Comparison of ENCODE assay signal across 10 mouse cellular contexts in the genomic region with DNA sequence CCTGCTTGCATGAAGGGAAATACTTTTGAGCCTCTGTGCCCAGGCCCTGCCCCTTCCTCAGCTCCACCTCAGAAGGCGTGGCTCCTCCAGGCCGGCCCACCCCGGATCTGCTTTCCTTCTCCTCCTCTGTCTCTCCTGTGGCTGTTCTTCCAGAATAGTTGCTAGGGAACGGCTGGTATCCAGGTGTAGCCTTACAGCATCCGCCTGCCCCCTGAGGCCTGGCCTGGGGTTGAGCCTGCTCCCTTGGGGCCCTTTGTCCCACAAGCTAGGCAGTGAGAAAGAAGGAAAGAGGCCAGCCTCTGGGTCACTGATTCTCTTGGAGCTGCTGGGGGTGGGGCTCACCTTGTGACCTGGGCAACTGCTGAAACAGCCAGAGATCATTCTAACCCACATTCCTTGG. TPM values are rescaled to one million over a fixed set of nuclear protein-coding genes. Genes with fewer than 3 reads are reported as not detected.
DNase-seq lines count a peak whose midpoint lies in the region; ATAC-seq and TF ChIP-seq lines count a peak whose summit lies in the region.
"Had no signal": no experiment of that assay in that cellular context is flagged by ENCODE, and none has a peak within 500 bp of the region (broad histone marks: within the 10 kb centered on the region; RNA-seq: fewer than 3 reads in every experiment).

No protein-coding gene starts in this region.

- no peaks in the 10 kb centered on the region for H3K36me3 ChIP-seq in kidney, adult 2 months (ENCODE audit: control insufficient read depth, insufficient read depth, low read length)

- H3K27ac ChIP-seq in kidney, adult 2 months (ENCODE audit: insufficient read depth, low read depth, low read length), result no peak overlapping the region
- H3K27ac ChIP-seq in gastrocnemius, adult 2 months, result no peak overlapping the region
- H3K27ac ChIP-seq: hindbrain, embryonic 14.5 days had no signal

- WGBS in lung, adult 2 months, result 53% methylated on average over 5 of the region's 5 CpGs
- WGBS in kidney, adult 2 months, result 34% methylated on average over 5 of the region's 5 CpGs

- no peaks in the 10 kb centered on the region for H3K4me1 ChIP-seq in lung, adult 2 months (ENCODE audit: control insufficient read depth, insufficient read depth, low read length)
- H3K4me1 ChIP-seq in kidney, adult 2 months (ENCODE audit: control insufficient read depth, insufficient read depth, low read length), result peaks cover 8% of the 10 kb centered on the region

- peak; percentile 24 to 61 for DNase-seq in lung, adult 18-20 months
- no peak for DNase-seq in lung, adult 2 months
- DNase-seq in embryo, embryonic 10 days (ENCODE audit: low spot score), result peak; percentile 82
- DNase-seq in kidney, adult 2 months, result peak; percentile 94
- peak; percentile 50 for DNase-seq in retina, embryonic 14.5 days (ENCODE audit: low spot score)
- no peak for DNase-seq in right cerebral cortex, postnatal 10 days (ENCODE audit: low spot score in 2 of 2)
- DNase-seq in gastrocnemius, adult 2 months, result no peak
- DNase-seq: thymus, postnatal 14 days had no signal

- TF ChIP-seq CTCF in lung, adult 2 months (IDR thresholded peaks at IDR 0.05; ENCODE audit: insufficient read depth, low read length), result no peak
- TF ChIP-seq CTCF in kidney, adult 2 months (conservative IDR thresholded peaks at IDR 0.05; ENCODE audit: insufficient read depth, insufficient read length, low read depth, low read length), result no peak
- TF ChIP-seq CTCF in gastrocnemius, adult 2 months (IDR thresholded peaks at IDR 0.05), result no peak

- TF ChIP-seq POLR2A in lung, adult 2 months (IDR thresholded peaks at IDR 0.05; ENCODE audit: borderline replicate concordance, extremely low read depth, low read depth, low read length), result no peak
- TF ChIP-seq POLR2A in kidney, adult 2 months (IDR thresholded peaks at IDR 0.05; ENCODE audit: low read depth, low read length), result no peak

- no peak for ATAC-seq in megakaryocyte-erythroid progenitor cell, adult 5-6 weeks (replicated peaks; ENCODE audit: low FRiP score, low TSS enrichment, poor library complexity, severe bottlenecking)

- no peak overlapping the region for H3K4me3 ChIP-seq in lung, adult 2 months (replicated peaks; ENCODE audit: extremely low read depth, low read depth, low read length)
- H3K4me3 ChIP-seq in kidney, adult 2 months (ENCODE audit: insufficient read depth, low read depth, low read length), result no peak overlapping the region
- no peak overlapping the region for H3K4me3 ChIP-seq in gastrocnemius, adult 2 months

- intact Hi-C loops in gastrocnemius, adult 2 months (cut with DNase I), result no loop called here

- H3K27me3 ChIP-seq in kidney, adult 2 months (replicated peaks; ENCODE audit: control insufficient read depth, insufficient read depth, low read length), result no peaks in the 10 kb centered on the region

RNA-seq across cellular contexts. Expression of gene Mcf2l, which starts 38.4 kb away (rescaled TPM):
- 42.8 and 65.2 TPM in 2 replicates for polyA plus RNA-seq in lung, adult 2 months (2012; rRNA removed)
- polyA plus RNA-seq in kidney, adult 2 months (2012; rRNA removed), result 15.1 and 16.6 TPM in 2 replicates
- 0.37 and 1.5 TPM in 2 replicates for total RNA-seq in megakaryocyte-erythroid progenitor cell, adult 5-6 weeks (2014; fragmentation: Nextera tagmentation)
- total RNA-seq in megakaryocyte-erythroid progenitor cell, adult 5-6 weeks (2017), result 0.23 and 1.3 TPM in 2 replicates
- total RNA-seq in gastrocnemius, adult 2 months (2021), result 10 to 100 TPM; 26.0 to 49.7 TPM

Comparison
In these comparisons a context has a peak if more than half of its experiments do, and no peak if none do; other contexts are left out.
1. DNase-seq: peak in lung, adult 18-20 months (2 of 2), embryo, embryonic 10 days (single experiment), kidney, adult 2 months (single experiment) and retina, embryonic 14.5 days (single experiment); none in lung, adult 2 months (single experiment), right cerebral cortex, postnatal 10 days (0 of 2) and gastrocnemius, adult 2 months (single experiment).
2. RNA of gene Mcf2l, which starts 38.4 kb away (total RNA-seq): 26.0 to 49.7 TPM in gastrocnemius, adult 2 months; 0.23 to 1.5 TPM in megakaryocyte-erythroid progenitor cell, adult 5-6 weeks; every median in the first group is over 10 times any median in the second.